8 mouse cellular contexts compared by ENCODE assay signal in the genomic region with DNA sequence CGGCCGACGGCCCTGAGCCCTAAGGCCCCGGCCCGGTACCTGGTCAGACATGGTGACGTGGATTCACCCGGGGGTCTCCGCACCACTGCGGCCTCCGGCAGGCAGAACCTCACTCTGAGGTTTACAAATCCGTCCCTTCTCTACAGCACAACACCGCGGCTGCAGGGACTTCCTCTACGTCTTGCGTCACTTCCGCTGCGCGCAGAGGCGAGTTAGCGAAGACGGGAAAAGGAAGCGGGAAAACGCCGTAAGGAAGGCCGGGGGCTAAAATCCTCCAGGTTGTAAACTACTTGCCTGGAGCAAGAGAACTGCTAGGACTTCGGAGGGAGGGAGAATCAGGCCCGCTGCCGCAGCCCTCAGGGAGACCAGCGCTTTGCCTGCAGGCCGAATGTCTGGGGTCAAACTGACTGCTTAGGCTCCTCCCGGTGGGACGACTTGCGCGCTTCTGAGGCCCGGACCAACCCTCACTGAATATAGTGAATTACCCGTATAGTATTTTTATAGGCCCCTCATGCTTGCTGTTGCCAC. TPM values are rescaled to one million over a fixed set of nuclear protein-coding genes. Genes with fewer than 3 reads are reported as not detected.
DNase-seq lines count a peak whose midpoint lies in the region; ATAC-seq and TF ChIP-seq lines count a peak whose summit lies in the region.

A gene (minus strand): TSS at position 194 of the 528 bp plus-strand sequence.

- TF ChIP-seq CTCF in ES-Bruce4 (IDR thresholded peaks at IDR 0.05; ENCODE audit: low read depth, low read length) = no peak
- TF ChIP-seq CTCF in liver, postnatal 0 days (IDR thresholded peaks at IDR 0.05; ENCODE audit: low read depth) = no peak

- no peaks in the 10 kb centered on the region for H3K9me3 ChIP-seq in ES-Bruce4 (replicated peaks; ENCODE audit: control insufficient read depth, insufficient read depth, low read length, poor library complexity, severe bottlenecking)
- no peaks in the 10 kb centered on the region for H3K9me3 ChIP-seq in forebrain, embryonic 13.5 days (replicated peaks)
- H3K9me3 ChIP-seq in liver, postnatal 0 days (ENCODE audit: low read length) = no peaks in the 10 kb centered on the region
- no peaks in the 10 kb centered on the region for H3K9me3 ChIP-seq in neural tube, embryonic 14.5 days (ENCODE audit: control insufficient read depth, low read length)

- no peaks in the 10 kb centered on the region for H3K27me3 ChIP-seq in ES-Bruce4 (ENCODE audit: control insufficient read depth, insufficient read depth, low read length, poor library complexity, severe bottlenecking)
- H3K27me3 ChIP-seq in forebrain, embryonic 13.5 days = no peaks in the 10 kb centered on the region
- no peaks in the 10 kb centered on the region for H3K27me3 ChIP-seq in liver, postnatal 0 days (ENCODE audit: insufficient read depth, low read length)
- no peaks in the 10 kb centered on the region for H3K27me3 ChIP-seq in neural tube, embryonic 14.5 days (ENCODE audit: control insufficient read depth, insufficient read depth, low read length)

- H3K36me3 ChIP-seq in ES-Bruce4 (ENCODE audit: control insufficient read depth, insufficient read depth, low read length, poor library complexity, severe bottlenecking) = peaks cover 3% of the 10 kb centered on the region; the same call in 1 of the 2 replicates
- H3K36me3 ChIP-seq in forebrain, embryonic 13.5 days (ENCODE audit: poor library complexity, severe bottlenecking) = 0 out of 2 replicates have a peak, but pooled peaks cover 3% of the 10 kb centered on the region
- H3K36me3 ChIP-seq in liver, postnatal 0 days (replicated peaks; ENCODE audit: insufficient read depth, low read length) = 0 out of 2 replicates have a peak, but pooled peaks cover 3% of the 10 kb centered on the region
- no peaks in the 10 kb centered on the region for H3K36me3 ChIP-seq in neural tube, embryonic 14.5 days (ENCODE audit: control insufficient read depth, insufficient read depth, low read length)

- peak within 1 kb of the TSS; percentile 70 for H3K27ac ChIP-seq in ES-Bruce4 (ENCODE audit: insufficient read depth, low read length)
- peak within 1 kb of the TSS; percentile 95 for H3K27ac ChIP-seq in forebrain, embryonic 13.5 days
- H3K27ac ChIP-seq in liver, postnatal 0 days (ENCODE audit: low read depth) = peak within 1 kb of the TSS; percentile 98
- H3K27ac ChIP-seq in neural tube, embryonic 14.5 days (ENCODE audit: low read depth, low read length) = peak within 1 kb of the TSS; percentile 89

- peak within 1 kb of the TSS; percentile 85 for H3K4me3 ChIP-seq in ES-Bruce4 (ENCODE audit: low read depth, low read length)
- peak within 1 kb of the TSS; percentile 96 for H3K4me3 ChIP-seq in forebrain, embryonic 13.5 days
- peak within 1 kb of the TSS; percentile 93 for H3K4me3 ChIP-seq in liver, postnatal 0 days (ENCODE audit: low read depth, low read length)
- peak within 1 kb of the TSS; percentile 96 for H3K4me3 ChIP-seq in neural tube, embryonic 14.5 days (ENCODE audit: low read depth, low read length)

- H3K4me1 ChIP-seq in ES-Bruce4 (ENCODE audit: control insufficient read depth, insufficient read depth, low read length) = no peaks in the 10 kb centered on the region
- H3K4me1 ChIP-seq in forebrain, embryonic 13.5 days = peaks cover 23% of the 10 kb centered on the region
- peaks cover 18% of the 10 kb centered on the region for H3K4me1 ChIP-seq in liver, postnatal 0 days (ENCODE audit: insufficient read depth)
- H3K4me1 ChIP-seq in neural tube, embryonic 14.5 days (ENCODE audit: control insufficient read depth, insufficient read depth, low read length) = peaks cover 19% of the 10 kb centered on the region; the same call in 1 of the 2 replicates

- peak within 1 kb of the TSS; percentile 87 for H3K4me2 ChIP-seq in forebrain, embryonic 13.5 days
- peak within 1 kb of the TSS; percentile 69 for H3K4me2 ChIP-seq in liver, postnatal 0 days (ENCODE audit: low read depth, low read length)
- peak within 1 kb of the TSS; percentile 60 for H3K4me2 ChIP-seq in neural tube, embryonic 14.5 days (ENCODE audit: low read depth, low read length)

- peak; percentile 95 for ATAC-seq in cerebellum, adult (ENCODE audit: insufficient number of reproducible peaks, low FRiP score, low TSS enrichment)
- peak; percentile 98 for ATAC-seq in forebrain, embryonic 13.5 days
- ATAC-seq in liver, postnatal 0 days = peak; percentile 94
- ATAC-seq in neural tube, embryonic 14.5 days (ENCODE audit: low read depth) = peak; percentile 98

- peak within 1 kb of the TSS; percentile 96 for H3K9ac ChIP-seq in ES-Bruce4 (ENCODE audit: low read depth, poor library complexity, severe bottlenecking)
- peak within 1 kb of the TSS; percentile 96 for H3K9ac ChIP-seq in forebrain, embryonic 13.5 days
- peak within 1 kb of the TSS; percentile 99 for H3K9ac ChIP-seq in liver, postnatal 0 days (replicated peaks)
- peak within 1 kb of the TSS; percentile 97 for H3K9ac ChIP-seq in neural tube, embryonic 14.5 days (replicated peaks; ENCODE audit: low read depth, low read length)

- peak; percentile 87 for TF ChIP-seq POLR2A in ES-Bruce4 (IDR thresholded peaks at IDR 0.05; ENCODE audit: insufficient read depth, low read length)

- no peak for TF ChIP-seq EP300 in ES-Bruce4 (IDR thresholded peaks at IDR 0.05; ENCODE audit: insufficient read depth, low read depth, low read length)
- no peak for TF ChIP-seq EP300 in liver, postnatal 0 days (IDR thresholded peaks at IDR 0.05; ENCODE audit: low read depth)

- intact Hi-C loops in heart, postnatal 10 days (cut with DNase I) = no loop called here

- whole genome bisulfite sequencing in forebrain, embryonic 13.5 days = under 1% methylated on average over 33 of the region's 36 CpGs
- WGBS in large intestine, adult 2 months = 1% methylated on average over 36 of the region's 36 CpGs
- WGBS in liver, postnatal 0 days (ENCODE audit: insufficient replicate concordance) = 1% methylated on average over 33 of the region's 36 CpGs
- under 1% methylated on average over 31 of the region's 36 CpGs for WGBS in neural tube, embryonic 14.5 days

- peak; percentile 92 to 93 for DNase-seq in heart, postnatal 10 days
- DNase-seq in large intestine, adult 2 months (ENCODE audit: low read depth, low spot score) = peak; percentile 88
- DNase-seq in liver, postnatal 0 days = peak; percentile 88
- peak; percentile 86 for DNase-seq in testis, postnatal 10 days (ENCODE audit: low spot score)

RNA-seq across cellular contexts. Expression of the gene that starts here (rescaled TPM):
- polyA plus RNA-seq in ES-Bruce4 (2011; ENCODE audit: insufficient read depth, insufficient read length, low read depth, missing spikeins) = 378 and 420 TPM in 2 replicates
- 523 and 549 TPM in 2 replicates for polyA plus RNA-seq in forebrain, embryonic 13.5 days (2015; fragmentation: Nextera tagmentation; extraction: Ambion mirVana)
- total RNA-seq in heart, postnatal 10 days (2021) = 10 to 100 TPM; 62.5 to 73.8 TPM
- polyA plus RNA-seq in large intestine, adult 2 months (2012; rRNA removed) = 18.2 and 21.3 TPM in 2 replicates
- polyA plus RNA-seq in liver, postnatal 0 days (2015; fragmentation: Nextera tagmentation; extraction: Ambion mirVana) = 96.2 and 97.3 TPM in 2 replicates
- 348 and 377 TPM in 2 replicates for polyA plus RNA-seq in neural tube, embryonic 14.5 days (2014; fragmentation: Nextera tagmentation; extraction: Ambion mirVana)

Comparison
In these comparisons a context has a peak if more than half of its experiments do, and no peak if none do; other contexts are left out.
1. Peak in every context shown above with its lines: DNase-seq, ATAC-seq, H3K4me3 ChIP-seq and H3K27ac ChIP-seq.